Mouse (Mus musculus): ENCODE measurements around the gene Ccdc57. TPM values are rescaled to one million over a fixed set of nuclear protein-coding genes. Genes with fewer than 3 reads are reported as not detected.
A peak's percentile ranks its signal among the peaks of the same experiment; 100 is the strongest.
"Not testable (repeated sequence)": the region's sequence is repeated elsewhere in the genome, so short reads cannot be mapped to it uniquely, and the experiment has no call there.

Ccdc57 gene
- polyA plus RNA-seq, 1 experiment: 1.9 TPM

DNA sequence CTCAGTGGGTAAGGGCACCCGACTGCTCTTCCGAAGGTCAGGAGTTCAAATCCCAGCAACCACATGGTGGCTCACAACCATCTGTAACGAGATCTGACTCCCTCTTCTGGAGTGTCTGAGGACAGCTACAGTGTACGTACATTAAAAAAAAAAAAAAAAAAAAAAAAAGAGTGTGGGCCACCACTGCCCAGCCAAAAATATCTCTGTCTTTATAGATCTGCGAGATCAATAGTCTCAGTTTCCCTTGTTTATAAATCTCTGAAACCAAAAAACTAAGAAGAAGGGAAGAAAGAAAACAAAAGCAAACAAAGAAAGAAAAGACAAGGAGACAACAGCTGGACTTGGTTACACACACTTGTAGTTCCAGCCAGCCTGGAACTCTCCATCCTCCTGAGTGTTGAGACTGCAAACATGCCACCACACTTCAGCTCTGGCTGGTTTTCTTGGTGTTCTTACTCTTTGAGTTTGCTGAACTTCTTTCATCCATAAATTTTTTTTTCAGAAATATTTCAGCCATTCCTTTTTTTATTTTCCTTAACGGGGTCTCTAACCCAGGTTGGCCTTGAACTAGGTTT, 133.3 kb downstream of the Ccdc57 start:
- Histone ChIP-seq H3K4me3 (ENCODE audit: insufficient read depth, low read length) (no peak overlapping the region), H3K4me1 (ENCODE audit: control insufficient read depth, insufficient read depth, low read length) (peaks cover 8% of the 10 kb centered on the region; the same call in 1 of the 2 replicates), H3K27ac (ENCODE audit: insufficient read depth, low read length) (no peak overlapping the region)
- no peak for TF ChIP-seq POLR2A (IDR thresholded peaks at IDR 0.05; ENCODE audit: low read depth, low read length)
- no peak for TF ChIP-seq CTCF (IDR thresholded peaks at IDR 0.05; ENCODE audit: borderline replicate concordance, insufficient read depth, low read length)

DNA sequence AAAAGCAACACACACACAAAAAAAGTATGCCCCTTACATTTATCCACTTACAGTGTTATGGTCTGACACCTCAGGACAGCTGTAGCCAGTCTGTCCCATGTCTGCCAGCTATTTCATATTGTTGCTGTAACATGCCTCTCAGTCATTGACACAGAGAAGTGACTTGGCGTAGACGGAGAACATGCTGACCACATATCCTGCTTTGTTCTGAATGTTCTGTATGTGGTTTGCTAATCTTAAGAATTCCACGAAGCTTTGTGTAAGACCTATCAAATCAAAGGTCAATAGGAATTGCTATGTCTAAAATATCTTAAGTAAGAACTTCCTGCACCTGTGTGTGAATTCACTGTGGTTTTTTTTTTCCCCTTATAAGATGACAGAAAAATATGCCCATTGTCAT, 134.4 kb downstream of the Ccdc57 start:
- Histone ChIP-seq H3K27ac (ENCODE audit: insufficient read depth, low read length) (no peak overlapping the region), H3K4me1 (ENCODE audit: control insufficient read depth, insufficient read depth, low read length) (peaks cover 8% of the 10 kb centered on the region; the same call in 1 of the 2 replicates), H3K4me3 (ENCODE audit: insufficient read depth, low read length) (no peak overlapping the region)
- TF ChIP-seq POLR2A (IDR thresholded peaks at IDR 0.05; ENCODE audit: low read depth, low read length) (no peak), CTCF (IDR thresholded peaks at IDR 0.05; ENCODE audit: borderline replicate concordance, insufficient read depth, low read length) (no peak)

DNA sequence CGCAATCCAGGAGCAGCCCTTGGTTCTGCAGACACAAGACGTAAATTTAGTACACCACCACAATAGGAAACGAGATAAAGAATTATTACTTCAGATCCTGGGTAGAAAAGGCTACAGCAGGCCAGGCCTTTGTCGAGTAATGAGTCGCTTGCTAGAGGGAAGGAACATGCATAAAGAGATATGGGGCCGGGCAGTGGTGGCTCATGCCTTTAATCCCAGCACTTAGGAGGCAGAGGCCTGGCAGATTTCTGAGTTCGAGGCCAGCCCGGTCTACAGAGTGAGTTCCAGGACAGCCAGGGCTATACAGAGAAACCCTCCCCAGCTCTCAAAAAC, 136.1 kb downstream of the Ccdc57 start:
- TF ChIP-seq POLR2A (IDR thresholded peaks at IDR 0.05; ENCODE audit: low read depth, low read length): no peak
- Histone ChIP-seq H3K4me3 (ENCODE audit: insufficient read depth, low read length) (no peak overlapping the region), H3K4me1 (ENCODE audit: control insufficient read depth, insufficient read depth, low read length) (peaks cover 8% of the 10 kb centered on the region; the same call in 1 of the 2 replicates), H3K27ac (ENCODE audit: insufficient read depth, low read length) (no peak overlapping the region)

DNA sequence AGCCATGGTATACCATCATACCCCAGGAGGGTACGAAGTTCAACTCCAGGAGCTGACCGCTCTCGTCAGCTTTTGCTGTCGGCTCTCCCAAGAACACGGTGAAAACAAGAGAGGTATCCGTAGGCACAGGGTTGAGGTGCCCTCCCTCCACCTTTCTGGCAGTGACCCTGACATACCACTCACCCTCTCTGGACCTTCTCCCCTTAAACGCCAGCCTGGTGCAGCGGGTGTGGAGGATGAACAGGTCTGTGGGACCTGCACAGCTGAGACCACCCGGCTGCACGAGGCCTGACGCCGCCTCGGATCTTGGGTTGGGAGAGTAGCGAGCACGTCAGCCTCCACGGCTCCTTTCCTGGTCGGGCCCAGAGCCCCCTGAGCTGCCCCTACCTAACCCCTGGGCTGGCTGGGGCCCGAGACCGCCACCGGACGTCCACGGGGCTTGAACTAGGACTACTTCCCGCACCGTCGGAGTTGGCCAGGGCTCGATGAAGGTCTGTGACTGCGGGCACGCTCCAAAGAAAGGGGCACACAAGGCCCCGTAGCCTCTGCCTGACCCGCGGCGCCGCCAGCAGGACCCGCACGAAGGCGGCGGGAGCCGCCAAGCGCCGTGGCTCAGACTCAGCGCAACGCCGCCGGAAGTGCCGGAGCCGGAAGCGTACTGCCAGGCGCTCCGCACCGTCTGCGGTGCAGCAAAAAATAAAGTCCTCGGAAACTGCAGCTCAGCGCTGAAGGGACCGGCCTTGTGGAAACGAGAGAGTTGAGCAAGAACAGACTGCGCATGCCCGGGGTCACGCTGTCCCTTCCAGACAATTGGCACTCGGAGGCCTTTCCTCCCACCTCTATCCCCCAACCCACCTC, 136.7 kb downstream of the Ccdc57 start, which contains the start of gene Dus1l:
TSS of gene Dus1l (minus strand) at position 648 of the 858 bp plus-strand sequence.
- peak within 1 kb of the TSS; percentile 88 for H3K4me3 ChIP-seq (ENCODE audit: insufficient read depth, low read length)
- H3K27ac ChIP-seq (ENCODE audit: insufficient read depth, low read length): no peak within 1 kb of the TSS
- peaks cover 8% of the 10 kb centered on the region; the same call in 1 of the 2 replicates for H3K4me1 ChIP-seq (ENCODE audit: control insufficient read depth, insufficient read depth, low read length)
- TF ChIP-seq CTCF (IDR thresholded peaks at IDR 0.05; ENCODE audit: borderline replicate concordance, insufficient read depth, low read length) (no peak), POLR2A (IDR thresholded peaks at IDR 0.05; ENCODE audit: low read depth, low read length) (peak; percentile 69)

DNA sequence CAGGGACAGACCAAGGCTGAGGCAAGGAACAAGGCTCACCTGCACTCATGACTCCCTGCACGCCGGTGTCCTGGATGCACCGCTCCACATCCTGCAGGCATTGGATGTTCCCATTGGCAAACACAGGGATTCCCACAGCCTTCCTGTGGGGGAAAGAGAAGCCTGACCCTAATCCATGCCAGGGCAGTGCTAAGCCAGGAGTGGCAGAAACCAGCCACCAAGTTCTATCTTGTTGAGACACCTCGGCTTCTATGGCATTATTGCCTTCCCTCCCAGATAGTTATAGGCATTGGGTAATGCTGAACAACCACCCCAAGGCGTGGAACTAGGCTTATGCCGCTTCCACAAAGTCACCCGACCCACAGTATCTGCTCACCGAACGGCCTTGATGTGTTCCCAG, 140.0 kb downstream of the Ccdc57 start:
- TF ChIP-seq CTCF (IDR thresholded peaks at IDR 0.05; ENCODE audit: borderline replicate concordance, insufficient read depth, low read length) (no peak), POLR2A (IDR thresholded peaks at IDR 0.05; ENCODE audit: low read depth, low read length) (no peak)
- no peak overlapping the region for H3K27ac ChIP-seq (ENCODE audit: insufficient read depth, low read length)
- H3K4me1 ChIP-seq (ENCODE audit: control insufficient read depth, insufficient read depth, low read length): no peaks in the 10 kb centered on the region
- H3K4me3 ChIP-seq (ENCODE audit: insufficient read depth, low read length): no peak overlapping the region

DNA sequence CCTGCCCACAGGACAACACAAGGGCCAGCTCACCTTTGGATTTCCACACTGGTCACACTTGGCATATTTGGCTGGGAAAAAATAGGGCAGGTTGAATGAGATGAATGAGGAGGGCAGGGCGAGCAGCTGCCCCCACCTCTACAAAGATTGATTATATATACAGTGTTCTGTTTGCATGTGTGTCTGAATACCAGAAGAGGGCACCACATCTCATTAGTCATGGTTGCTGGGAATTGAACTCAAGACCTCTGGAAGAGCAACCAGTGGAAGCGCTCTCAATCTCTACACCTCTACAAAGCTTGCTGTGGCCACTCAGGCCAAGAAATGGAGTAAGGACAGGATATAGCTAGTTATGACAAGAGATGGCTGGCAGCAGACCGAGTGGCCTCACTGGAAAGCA, 142.9 kb downstream of the Ccdc57 start:
- TF ChIP-seq CTCF (IDR thresholded peaks at IDR 0.05; ENCODE audit: borderline replicate concordance, insufficient read depth, low read length) (no peak), POLR2A (IDR thresholded peaks at IDR 0.05; ENCODE audit: low read depth, low read length) (no peak)
- Histone ChIP-seq H3K4me3 (ENCODE audit: insufficient read depth, low read length) (no peak overlapping the region), H3K27ac (ENCODE audit: insufficient read depth, low read length) (no peak overlapping the region), H3K4me1 (ENCODE audit: control insufficient read depth, insufficient read depth, low read length) (peaks cover 3% of the 10 kb centered on the region; the same call in 1 of the 2 replicates)

DNA sequence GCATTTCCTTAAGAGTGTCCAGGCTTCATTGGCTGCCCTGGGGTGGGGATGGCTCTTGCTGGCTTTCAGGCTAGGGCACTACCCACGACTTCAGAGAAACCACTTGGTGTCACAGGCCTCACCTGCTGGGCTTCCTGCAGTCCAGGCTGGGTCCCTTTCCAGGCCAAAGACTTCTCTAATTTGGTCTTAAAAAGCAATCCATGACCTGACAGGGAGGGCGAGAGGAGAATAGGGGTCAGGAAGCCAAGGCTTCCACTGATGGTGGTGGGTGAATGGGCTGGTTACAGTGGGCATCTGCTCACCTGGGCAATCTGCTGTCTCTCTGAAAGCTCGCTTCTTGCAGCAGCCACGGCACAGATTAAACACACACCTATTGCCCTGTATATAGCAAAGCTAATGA, 143.3 kb downstream of the Ccdc57 start:
- Histone ChIP-seq H3K4me1 (ENCODE audit: control insufficient read depth, insufficient read depth, low read length) (peaks cover 3% of the 10 kb centered on the region; the same call in 1 of the 2 replicates), H3K27ac (ENCODE audit: insufficient read depth, low read length) (no peak overlapping the region), H3K4me3 (ENCODE audit: insufficient read depth, low read length) (no peak overlapping the region)
- TF ChIP-seq CTCF (IDR thresholded peaks at IDR 0.05; ENCODE audit: borderline replicate concordance, insufficient read depth, low read length): no peak
- no peak for TF ChIP-seq POLR2A (IDR thresholded peaks at IDR 0.05; ENCODE audit: low read depth, low read length)

DNA sequence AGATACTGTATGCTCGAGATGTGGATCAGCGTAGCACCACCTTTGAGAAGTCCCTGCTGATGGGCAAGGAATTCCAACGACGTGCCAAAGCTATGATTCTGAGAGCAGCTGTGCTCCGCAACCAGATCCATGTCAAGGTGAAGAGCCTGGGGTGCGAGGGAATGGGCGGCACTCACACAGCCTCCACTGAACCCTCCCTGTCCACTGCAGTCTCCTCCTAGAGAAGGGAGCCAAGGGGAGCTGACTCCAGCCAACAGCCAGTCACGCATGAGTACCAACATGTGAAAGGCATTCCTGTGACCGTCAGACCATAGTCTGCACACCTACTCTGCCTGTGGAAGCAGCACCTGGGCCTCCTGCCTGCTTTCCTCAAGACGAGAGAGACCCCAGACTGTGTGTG, 144.2 kb downstream of the Ccdc57 start:
- H3K27ac ChIP-seq (ENCODE audit: insufficient read depth, low read length); H3K4me3 ChIP-seq (ENCODE audit: insufficient read depth, low read length); H3K4me1 ChIP-seq (ENCODE audit: control insufficient read depth, insufficient read depth, low read length): not testable (repeated sequence)

DNA sequence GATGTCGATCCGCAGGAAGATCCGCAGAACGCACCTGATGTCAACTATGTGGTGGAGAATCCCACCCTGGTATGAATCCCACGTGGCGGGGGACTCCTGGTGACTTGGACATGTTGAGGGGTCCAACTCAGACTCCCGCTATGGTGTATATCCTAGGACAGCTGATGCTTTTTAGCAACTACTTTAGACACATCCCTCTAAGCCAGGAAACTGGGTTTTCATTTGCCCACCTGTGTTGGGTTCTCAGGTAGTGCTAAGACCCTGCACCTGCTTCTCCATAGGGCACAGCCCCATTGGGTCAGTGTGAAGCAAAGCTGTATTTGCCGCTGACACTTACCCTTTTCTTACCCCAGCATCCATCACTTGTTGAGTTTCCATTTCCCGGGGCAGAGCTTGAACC, 147.5 kb downstream of the Ccdc57 start:
- Histone ChIP-seq H3K27ac (ENCODE audit: insufficient read depth, low read length) (no peak overlapping the region), H3K4me3 (ENCODE audit: insufficient read depth, low read length) (peak overlapping the region; percentile 90), H3K4me1 (ENCODE audit: control insufficient read depth, insufficient read depth, low read length) (peaks cover 3% of the 10 kb centered on the region; the same call in 1 of the 2 replicates)
- TF ChIP-seq POLR2A (IDR thresholded peaks at IDR 0.05; ENCODE audit: low read depth, low read length): no peak
- no peak for TF ChIP-seq CTCF (IDR thresholded peaks at IDR 0.05; ENCODE audit: borderline replicate concordance, insufficient read depth, low read length)

DNA sequence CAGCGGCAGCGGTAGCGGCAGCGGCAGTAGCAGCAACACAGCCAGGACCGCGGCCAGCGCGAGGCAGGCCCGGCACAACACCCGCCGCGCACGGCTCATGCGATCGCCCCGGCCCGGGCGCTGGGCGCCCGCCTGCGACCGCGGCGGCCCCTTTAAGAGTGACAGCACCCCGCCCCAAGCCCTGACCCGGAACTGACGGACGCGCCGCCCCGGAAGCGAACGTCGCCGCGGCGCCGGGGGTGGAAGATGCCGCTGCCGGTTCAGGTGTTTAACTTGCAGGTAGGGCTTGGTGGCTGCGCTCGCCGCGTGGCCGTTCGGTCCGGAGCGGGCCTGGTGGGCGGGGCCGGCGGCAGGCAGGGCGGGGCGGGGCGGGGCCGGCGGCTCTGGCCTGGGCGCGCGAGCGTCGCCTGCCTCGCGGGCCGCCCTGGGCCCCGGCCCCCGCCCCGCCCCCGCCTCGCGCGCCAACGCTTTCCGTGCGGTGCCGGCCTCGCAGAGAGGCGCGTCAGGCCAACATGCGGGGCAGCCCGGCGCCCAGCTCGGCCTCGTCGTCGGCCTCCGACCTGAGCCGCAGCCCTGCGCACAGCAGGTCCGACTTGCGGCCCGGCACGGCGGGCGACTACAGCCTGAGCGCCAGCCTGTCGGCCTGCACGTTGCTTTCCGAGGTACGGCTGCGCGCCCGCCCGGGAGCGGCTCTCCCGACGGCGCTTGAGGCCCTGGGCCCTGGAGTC, 148.4 kb downstream of the Ccdc57 start, which contains the start of the genes Rfng and Gps1:
TSS of gene Rfng (minus strand) at position 144 of the 728 bp plus-strand sequence.
TSS of gene Gps1 (plus strand) at position 209 of the 728 bp plus-strand sequence.
- Histone ChIP-seq H3K27ac (ENCODE audit: insufficient read depth, low read length) (peak within 1 kb of the TSS; percentile 74), H3K4me1 (ENCODE audit: control insufficient read depth, insufficient read depth, low read length) (peaks cover 3% of the 10 kb centered on the region; the same call in 1 of the 2 replicates), H3K4me3 (ENCODE audit: insufficient read depth, low read length) (peak within 1 kb of the TSS; percentile 90)
- no peak for TF ChIP-seq CTCF (IDR thresholded peaks at IDR 0.05; ENCODE audit: borderline replicate concordance, insufficient read depth, low read length)
- TF ChIP-seq POLR2A (IDR thresholded peaks at IDR 0.05; ENCODE audit: low read depth, low read length): peak; percentile 47; the same call in 1 of the 2 replicates

All from embryonic fibroblast, embryonic 13.5 days (primary cell).